Mouse (Mus musculus): ENCODE data around the gene Cfdp1.

The Cfdp1 gene

DNA sequence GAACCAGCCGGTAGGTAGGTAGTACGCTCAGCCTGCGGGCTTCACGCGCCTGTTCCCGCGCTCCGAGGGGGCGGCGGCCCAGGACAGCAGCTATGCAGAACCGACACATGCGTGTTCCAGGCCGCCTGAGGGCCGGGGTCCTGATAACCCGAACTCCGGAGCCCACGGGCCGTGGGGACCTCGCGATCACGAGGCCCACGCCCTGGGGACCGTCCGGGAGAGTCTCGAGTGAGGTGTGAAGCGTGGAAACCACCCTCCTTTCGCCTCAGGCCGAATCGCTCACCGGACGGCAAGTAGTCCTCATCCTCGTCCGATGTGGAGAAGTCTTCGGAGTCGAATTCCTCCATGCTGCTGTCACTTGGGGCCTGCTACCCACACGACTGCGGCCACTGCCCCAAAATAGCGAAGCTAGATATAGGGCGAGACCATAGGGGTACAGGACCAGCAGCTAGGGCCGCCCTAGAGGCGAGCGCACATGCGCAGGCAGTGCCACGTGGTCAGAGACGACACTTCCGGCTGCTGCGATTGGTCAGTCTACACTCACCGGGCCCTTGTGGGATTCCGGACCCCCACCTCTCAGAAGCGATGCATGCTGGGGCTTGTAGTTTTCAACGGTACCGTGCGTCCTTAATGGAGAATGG, at the start of gene Cfdp1:
Gene Cfdp1 (minus strand): TSS at position 431 of the 641 bp plus-strand sequence.
- peak; percentile 95 for DNase-seq

DNA sequence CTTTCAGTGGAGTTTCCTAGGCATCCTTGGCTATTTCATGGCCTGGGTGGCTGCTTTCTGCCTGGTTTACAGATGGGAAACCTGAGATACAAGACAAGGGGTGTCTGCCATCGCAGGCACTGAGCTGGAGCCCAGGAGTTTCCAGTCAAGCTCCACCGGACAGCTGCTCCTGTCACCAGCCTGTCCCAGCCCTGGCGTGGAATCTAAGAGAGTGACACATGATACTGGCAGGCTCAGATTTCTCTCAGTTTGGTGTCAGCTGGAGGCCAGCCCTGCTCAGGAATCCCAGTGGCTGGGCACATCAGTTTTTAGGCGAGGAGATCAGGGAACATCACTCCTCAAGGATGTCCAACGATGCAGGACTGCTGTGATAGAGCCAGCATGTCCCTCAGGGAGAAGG, 48.0 kb upstream of the Cfdp1 start:
- DNase-seq = no peak

DNA sequence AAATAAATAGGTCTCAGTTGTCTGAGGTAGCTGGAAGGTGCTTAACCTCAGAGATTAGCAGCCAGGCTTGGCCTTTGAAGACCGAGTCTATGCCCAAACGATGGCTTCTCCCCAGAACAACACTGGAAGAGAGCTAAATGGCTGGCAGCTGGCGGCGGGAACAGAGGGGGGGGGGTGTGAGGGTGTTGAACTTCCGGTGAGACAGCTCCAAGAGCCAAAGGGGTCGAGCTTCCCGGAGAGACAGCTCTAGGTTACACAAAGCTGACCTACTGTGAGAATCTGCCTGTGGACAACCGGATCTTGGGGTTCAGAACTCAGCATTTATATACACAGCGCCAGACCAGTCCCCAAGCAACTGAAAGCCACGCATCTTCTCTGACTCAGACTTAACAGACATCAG, 44.5 kb upstream of the Cfdp1 start:
- no peak for DNase-seq

DNA sequence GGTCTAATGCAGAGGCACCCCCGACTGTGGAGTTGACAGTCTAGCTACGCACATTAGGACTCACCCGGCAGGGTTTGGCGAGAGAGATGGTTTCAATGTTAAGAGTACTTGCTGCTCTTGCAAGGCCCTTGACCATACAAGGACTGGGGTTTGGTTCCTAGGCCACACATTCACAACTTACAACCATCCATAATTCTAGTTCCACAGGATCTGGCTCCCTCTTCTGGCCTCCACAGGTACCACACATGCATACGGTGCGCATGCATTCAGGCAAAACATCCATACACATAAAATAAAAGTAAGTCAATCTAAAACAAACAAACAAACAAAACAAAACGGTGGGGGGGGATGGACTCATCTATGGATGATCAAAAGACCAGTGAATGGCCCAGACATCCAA, 40.9 kb upstream of the Cfdp1 start:
- no peak for DNase-seq

DNA sequence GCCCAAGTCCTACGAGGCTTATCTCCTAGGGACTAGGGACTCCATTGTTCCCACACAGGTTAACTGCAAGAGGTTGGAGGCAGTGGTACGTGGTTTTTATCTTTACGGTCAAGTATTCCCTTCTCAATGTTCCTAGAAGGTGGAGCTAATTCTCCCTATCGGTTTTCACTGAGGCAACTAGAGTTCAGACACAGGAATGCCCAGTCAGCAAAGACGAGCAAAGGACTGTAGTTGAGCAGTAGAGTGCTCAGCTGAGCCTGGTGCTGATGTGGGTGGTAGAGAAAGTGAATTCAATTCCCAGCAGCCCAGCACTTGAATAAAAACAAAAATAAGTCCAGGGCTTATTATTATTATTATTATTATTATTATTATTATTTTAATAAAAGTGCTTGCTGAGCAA, 38.5 kb upstream of the Cfdp1 start:
- DNase-seq = no peak

GRCm38 (mm10) chr8:111891983-111892382, 37.9 kb upstream of the Cfdp1 start:
- DNase-seq = no peak

DNA sequence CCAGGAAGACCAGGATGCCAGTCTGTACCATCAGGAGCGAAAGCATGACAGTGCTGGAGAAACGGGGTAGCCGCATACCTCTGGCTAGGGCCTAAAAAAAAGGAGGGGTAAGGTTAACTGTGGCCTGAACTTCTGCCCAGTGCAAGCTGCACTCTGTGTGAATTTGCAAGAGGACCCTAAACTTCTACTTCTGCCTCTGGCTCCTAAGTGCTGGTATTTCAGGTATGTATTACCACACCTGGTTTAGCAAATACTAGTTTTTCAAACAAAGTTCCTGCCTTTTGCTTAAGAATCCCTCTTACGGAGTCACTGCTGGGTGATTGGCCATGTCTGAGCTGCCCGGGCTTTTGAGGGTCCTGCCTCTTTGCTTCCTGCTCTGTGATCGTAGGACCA, 36.8 kb upstream of the Cfdp1 start:
- no peak for DNase-seq

GRCm38 (mm10) chr8:111889931-111890910, 36.1 kb upstream of the Cfdp1 start:
- DNase-seq = no peak

DNA sequence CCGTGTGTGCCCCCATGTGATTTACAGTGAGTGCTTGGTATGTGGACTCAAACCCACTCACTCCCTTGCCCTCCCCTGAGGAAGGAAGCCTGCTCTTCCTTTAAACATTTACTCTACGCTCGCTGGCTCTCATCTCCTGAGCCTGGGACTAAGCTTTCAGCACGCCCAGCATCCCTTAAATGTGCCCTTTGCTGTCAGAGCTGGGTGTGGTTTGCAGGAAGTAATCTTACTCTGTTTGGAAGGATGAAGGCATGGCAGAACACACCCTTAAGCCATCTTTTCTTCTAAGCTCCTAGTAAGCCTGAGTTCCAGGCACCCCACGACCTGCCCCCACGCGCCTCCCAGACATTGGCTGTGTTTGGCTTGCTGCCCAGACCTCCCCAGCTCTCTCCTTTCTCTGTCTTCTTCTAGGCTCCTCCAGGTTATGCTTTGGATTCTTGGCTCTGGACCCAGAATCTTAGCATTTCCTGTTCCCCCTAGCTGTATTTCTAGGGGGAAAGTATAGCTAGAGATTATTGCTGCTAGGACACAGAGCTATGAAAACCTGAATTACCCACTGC, 34.1 kb upstream of the Cfdp1 start:
- DNase-seq = no peak

DNA sequence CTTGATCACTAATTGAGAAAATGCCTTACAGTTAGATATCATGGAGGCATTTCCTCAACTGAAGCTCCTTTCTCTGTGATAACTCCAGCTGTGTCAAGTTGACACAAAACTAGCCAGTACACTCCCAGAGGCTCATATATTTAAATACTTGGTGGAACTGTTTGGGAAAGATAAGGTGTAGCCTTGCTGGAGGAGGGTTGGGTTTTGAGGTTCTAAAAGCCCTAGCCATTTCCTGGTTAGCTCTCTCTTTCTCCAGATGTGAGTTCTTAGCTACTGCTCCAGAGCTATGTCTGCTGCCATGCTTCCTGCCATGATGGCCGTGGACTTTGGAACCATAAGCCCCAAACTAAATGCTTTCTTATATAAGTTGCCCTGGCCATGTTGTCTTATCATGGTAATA, 33.4 kb upstream of the Cfdp1 start:
- DNase-seq = no peak

DNA sequence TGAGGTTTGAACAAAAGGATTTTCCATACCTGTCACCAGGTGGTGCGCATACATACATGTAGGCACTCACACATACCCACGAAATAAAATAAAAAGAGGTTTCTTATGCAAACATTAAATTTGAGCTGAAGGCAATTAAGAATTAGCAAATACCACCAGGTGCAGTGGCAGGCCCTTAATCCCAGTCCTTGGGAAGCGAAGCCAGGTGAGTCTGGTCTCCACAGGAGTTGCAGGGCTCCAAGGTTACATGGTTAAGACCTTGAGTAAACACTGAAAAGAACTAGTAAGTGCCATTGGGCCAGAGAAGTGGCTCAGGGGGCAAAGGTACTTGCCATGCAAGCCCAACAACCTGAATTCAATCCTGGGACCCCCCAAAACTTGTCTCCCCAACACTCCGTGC, 29.5 kb upstream of the Cfdp1 start:
- no peak for DNase-seq

DNA sequence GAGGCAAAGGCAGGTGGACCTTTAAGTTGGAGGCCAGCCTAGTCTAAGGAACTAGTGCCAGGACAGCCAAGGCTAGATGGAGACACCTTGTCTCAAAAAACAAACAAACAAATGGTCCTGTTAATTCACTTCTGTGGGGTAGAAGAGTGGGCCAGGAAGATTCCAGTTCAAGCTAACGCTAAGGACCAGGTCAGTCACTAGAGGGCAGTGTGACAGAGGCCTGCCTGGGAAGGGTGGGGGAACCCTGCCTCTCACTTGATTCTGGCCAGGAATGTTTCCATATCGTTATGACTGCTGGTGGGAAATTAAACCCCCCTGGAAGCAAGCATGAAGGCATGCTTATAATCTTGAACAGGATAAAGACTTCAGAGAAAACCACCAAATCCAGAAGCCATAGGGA, 27.5 kb upstream of the Cfdp1 start:
- DNase-seq = peak; percentile 44

DNA sequence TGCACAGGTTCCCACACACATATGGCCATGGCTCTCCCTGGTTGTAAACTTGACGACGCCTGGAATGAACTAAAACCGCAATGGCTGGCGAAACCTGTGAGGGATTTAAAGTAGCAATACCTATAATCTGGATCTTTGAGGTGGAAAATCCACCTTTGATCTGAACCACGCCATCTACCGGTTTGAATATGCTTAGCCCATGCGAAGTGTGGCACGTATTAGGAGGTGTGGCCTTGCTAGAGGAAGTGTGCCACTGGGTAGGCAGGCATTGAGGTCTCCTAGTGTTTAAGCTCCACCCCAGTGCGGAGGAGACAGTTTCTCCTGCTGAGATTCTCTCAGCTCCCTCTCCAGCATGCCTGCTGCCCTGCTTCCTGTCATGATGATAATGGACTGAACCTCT, 23.6 kb upstream of the Cfdp1 start:
- DNase-seq = no peak

DNA sequence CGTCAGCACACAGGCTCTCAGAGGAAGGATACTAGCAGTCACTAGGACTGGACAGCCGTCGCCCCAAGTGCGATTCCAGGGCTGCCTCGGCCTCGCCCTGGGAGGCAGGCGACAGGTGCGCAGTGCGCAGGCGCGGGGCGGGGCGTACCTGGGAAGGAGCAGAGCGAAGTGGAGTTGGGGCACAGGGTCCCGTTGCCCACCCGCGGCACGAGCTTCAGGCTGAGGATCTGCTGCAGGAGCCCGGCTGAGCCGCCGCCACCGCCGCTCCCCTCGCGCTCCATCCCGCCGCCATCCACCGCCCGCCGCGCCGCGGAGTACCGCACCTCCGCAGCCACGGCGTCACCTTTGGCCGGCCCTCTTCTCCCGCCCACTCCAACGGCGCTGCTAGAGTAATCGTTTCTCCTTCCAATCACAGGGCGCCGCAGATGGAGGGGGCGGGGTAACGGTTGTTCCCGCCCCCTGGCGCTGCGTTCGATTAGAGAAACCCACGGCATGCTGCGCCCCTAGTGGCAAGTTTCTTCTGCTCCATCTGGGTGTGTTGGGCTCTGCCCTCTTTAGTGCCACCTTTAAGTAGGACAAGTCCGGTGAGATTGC, 22.4 kb upstream of the Cfdp1 start, which contains the start of gene Tmem170:
Gene Tmem170 (minus strand): TSS at position 396 of the 594 bp plus-strand sequence.
- peak; percentile 97 for DNase-seq

DNA sequence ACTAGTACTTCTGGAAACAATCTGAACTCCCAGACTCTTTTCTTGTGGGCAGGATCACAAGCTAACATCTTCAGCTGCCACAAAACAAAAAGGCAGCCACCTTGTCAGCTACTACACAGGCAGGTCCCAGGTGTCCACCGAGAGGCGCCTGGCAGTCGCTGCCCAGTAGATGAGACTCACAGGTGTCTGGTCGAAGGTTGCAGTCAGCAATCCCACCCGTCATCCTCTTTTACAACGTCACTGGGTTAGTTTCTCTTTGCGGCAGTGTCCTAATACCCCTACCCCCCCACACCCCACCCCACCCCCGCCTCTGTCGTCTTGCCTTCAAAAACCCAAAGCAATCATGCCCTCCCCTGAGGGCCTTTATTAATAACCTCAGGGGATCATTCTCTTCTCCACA, 21.7 kb upstream of the Cfdp1 start:
- DNase-seq = no peak

- DNase-seq = no peak
These were observed 17.2 kb upstream of the Cfdp1 start for GRCm38 (mm10) chr8:111871278-111871677.

GRCm38 (mm10) chr8:111870379-111870778, 16.3 kb upstream of the Cfdp1 start:
- no peak for DNase-seq

GRCm38 (mm10) chr8:111868664-111869063, 14.6 kb upstream of the Cfdp1 start:
- no peak for DNase-seq

DNA sequence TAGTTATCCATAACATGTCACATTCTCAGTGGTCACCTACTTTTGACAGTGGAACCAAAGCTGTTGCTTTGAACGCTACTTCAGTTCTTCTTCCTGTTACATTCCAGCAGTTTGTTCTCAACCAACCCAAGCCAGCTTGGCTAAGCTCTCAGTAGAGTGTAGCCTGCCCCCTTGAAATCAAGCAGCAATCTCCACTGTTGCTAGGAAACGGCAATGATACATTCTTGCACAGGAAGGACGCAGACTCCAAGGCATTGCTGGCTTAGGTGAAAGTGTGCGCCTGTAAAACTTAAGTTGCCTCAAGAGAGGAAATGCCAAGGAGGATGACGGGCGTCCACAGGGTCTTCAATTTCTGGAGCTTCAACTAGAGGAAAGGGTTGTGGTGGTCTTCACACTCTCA, 11.8 kb upstream of the Cfdp1 start:
- DNase-seq = no peak

- no peak for DNase-seq
These were observed 11.2 kb upstream of the Cfdp1 start for GRCm38 (mm10) chr8:111865130-111865852.

GRCm38 (mm10) chr8:111864648-111865047, 10.6 kb upstream of the Cfdp1 start:
- no peak for DNase-seq

GRCm38 (mm10) chr8:111863280-111863679, 9.2 kb upstream of the Cfdp1 start:
- no peak for DNase-seq

DNA sequence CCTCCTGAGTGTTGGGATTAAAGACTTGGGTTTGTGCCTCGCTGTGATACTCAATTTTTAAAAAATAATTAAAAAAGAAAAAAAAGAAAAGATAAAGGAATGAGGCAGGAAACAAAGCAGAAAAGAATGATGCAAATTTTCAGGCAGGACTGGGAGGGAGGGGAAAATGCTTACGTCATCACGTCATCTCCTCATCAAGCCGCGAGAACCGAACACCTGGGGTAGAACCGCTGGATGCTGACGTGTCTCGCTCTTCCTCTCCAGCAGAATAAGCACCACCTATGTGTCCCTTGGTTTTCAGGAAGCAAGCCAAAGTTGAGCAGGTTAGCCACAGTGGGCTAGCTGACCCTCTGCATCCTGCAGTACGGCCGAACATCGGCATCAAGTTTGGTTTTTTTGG, 1.9 kb upstream of the Cfdp1 start:
- no peak for DNase-seq

All from thymus, postnatal 25 days (tissue).